Mouse (Mus musculus): ENCODE measurements around the gene Ago3. TPM values are rescaled to one million over a fixed set of nuclear protein-coding genes. Genes with fewer than 3 reads are reported as not detected.

Ago3 gene
- total RNA-seq, 1 experiment from 2014 or later = 3.9 TPM

GRCm38 (mm10) chr4:126316443-126317040, 112.8 kb downstream of the Ago3 start:
- ATAC-seq (replicated peaks; ENCODE audit: insufficient number of reproducible peaks, low FRiP score, low TSS enrichment, poor library complexity, severe bottlenecking) = no peak

- no peak for ATAC-seq (replicated peaks; ENCODE audit: insufficient number of reproducible peaks, low FRiP score, low TSS enrichment, poor library complexity, severe bottlenecking)
Measured at GRCm38 (mm10) chr4:126315931-126316330, 113.4 kb downstream of the Ago3 start.

GRCm38 (mm10) chr4:126314393-126314792, 115.0 kb downstream of the Ago3 start:
- no peak for ATAC-seq (replicated peaks; ENCODE audit: insufficient number of reproducible peaks, low FRiP score, low TSS enrichment, poor library complexity, severe bottlenecking)

- no peak for ATAC-seq (replicated peaks; ENCODE audit: insufficient number of reproducible peaks, low FRiP score, low TSS enrichment, poor library complexity, severe bottlenecking)
Measured at GRCm38 (mm10) chr4:126313202-126313601, 116.2 kb downstream of the Ago3 start.

GRCm38 (mm10) chr4:126311566-126312200, 117.7 kb downstream of the Ago3 start:
- ATAC-seq (replicated peaks; ENCODE audit: insufficient number of reproducible peaks, low FRiP score, low TSS enrichment, poor library complexity, severe bottlenecking) = no peak

GRCm38 (mm10) chr4:126310344-126310743, 119.0 kb downstream of the Ago3 start:
- no peak for ATAC-seq (replicated peaks; ENCODE audit: insufficient number of reproducible peaks, low FRiP score, low TSS enrichment, poor library complexity, severe bottlenecking)

GRCm38 (mm10) chr4:126309922-126310309, 119.4 kb downstream of the Ago3 start:
- ATAC-seq (replicated peaks; ENCODE audit: insufficient number of reproducible peaks, low FRiP score, low TSS enrichment, poor library complexity, severe bottlenecking) = peak; percentile 51

GRCm38 (mm10) chr4:126309211-126309921, 120.0 kb downstream of the Ago3 start:
- ATAC-seq (replicated peaks; ENCODE audit: insufficient number of reproducible peaks, low FRiP score, low TSS enrichment, poor library complexity, severe bottlenecking) = no peak

GRCm38 (mm10) chr4:126306827-126307226, 122.5 kb downstream of the Ago3 start:
- ATAC-seq (replicated peaks; ENCODE audit: insufficient number of reproducible peaks, low FRiP score, low TSS enrichment, poor library complexity, severe bottlenecking) = no peak

GRCm38 (mm10) chr4:126306058-126306457, 123.3 kb downstream of the Ago3 start:
- no peak for ATAC-seq (replicated peaks; ENCODE audit: insufficient number of reproducible peaks, low FRiP score, low TSS enrichment, poor library complexity, severe bottlenecking)

GRCm38 (mm10) chr4:126305428-126305827, 123.9 kb downstream of the Ago3 start:
- no peak for ATAC-seq (replicated peaks; ENCODE audit: insufficient number of reproducible peaks, low FRiP score, low TSS enrichment, poor library complexity, severe bottlenecking)

GRCm38 (mm10) chr4:126303877-126304276, 125.5 kb downstream of the Ago3 start:
- ATAC-seq (replicated peaks; ENCODE audit: insufficient number of reproducible peaks, low FRiP score, low TSS enrichment, poor library complexity, severe bottlenecking) = no peak

GRCm38 (mm10) chr4:126301584-126302309, 127.6 kb downstream of the Ago3 start:
- no peak for ATAC-seq (replicated peaks; ENCODE audit: insufficient number of reproducible peaks, low FRiP score, low TSS enrichment, poor library complexity, severe bottlenecking)

GRCm38 (mm10) chr4:126300916-126301583, 128.3 kb downstream of the Ago3 start:
- ATAC-seq (replicated peaks; ENCODE audit: insufficient number of reproducible peaks, low FRiP score, low TSS enrichment, poor library complexity, severe bottlenecking) = no peak

GRCm38 (mm10) chr4:126296617-126297101, 132.7 kb downstream of the Ago3 start:
- no peak for ATAC-seq (replicated peaks; ENCODE audit: insufficient number of reproducible peaks, low FRiP score, low TSS enrichment, poor library complexity, severe bottlenecking)

- no peak for ATAC-seq (replicated peaks; ENCODE audit: insufficient number of reproducible peaks, low FRiP score, low TSS enrichment, poor library complexity, severe bottlenecking)
Measured at GRCm38 (mm10) chr4:126295937-126296336, 133.4 kb downstream of the Ago3 start.

- ATAC-seq (replicated peaks; ENCODE audit: insufficient number of reproducible peaks, low FRiP score, low TSS enrichment, poor library complexity, severe bottlenecking) = no peak
Measured at GRCm38 (mm10) chr4:126295152-126295551, 134.2 kb downstream of the Ago3 start.

GRCm38 (mm10) chr4:126291196-126291595, 138.2 kb downstream of the Ago3 start:
- ATAC-seq (replicated peaks; ENCODE audit: insufficient number of reproducible peaks, low FRiP score, low TSS enrichment, poor library complexity, severe bottlenecking) = no peak

GRCm38 (mm10) chr4:126290314-126290713, 139.0 kb downstream of the Ago3 start:
- no peak for ATAC-seq (replicated peaks; ENCODE audit: insufficient number of reproducible peaks, low FRiP score, low TSS enrichment, poor library complexity, severe bottlenecking)

Data from monocyte, adult 5-6 weeks (primary cell).